Mouse (Mus musculus) stomach, postnatal 0 days (tissue): Measurements from ENCODE around the gene Zfp629.

Experiments
- CTCF ChIP-seq: IDR thresholded peaks from 2 replicates; pipeline ENCODE4 v1.5.1; 2016; ENCODE audit warnings: antibody characterized with exemption, low read depth, mild to moderate bottlenecking, moderate library complexity
- EP300 ChIP-seq: optimal IDR thresholded peaks from 2 replicates; pipeline ENCODE3; 2016; ENCODE audit warnings: antibody characterized with exemption

- TF ChIP-seq EP300 (no peak), CTCF (no peak)
These were observed 23.0 kb downstream of the Zfp629 start for GRCm38 (mm10) chr7:127592575-127592974.
